Mouse (Mus musculus) midbrain, embryonic 13.5 days (tissue): ENCODE measurements at regions not wholly inside any gene's neighbourhood (a gene's known extent, or its start where the extent isn't known, plus 50 kb on each side); places are given as distances from the start of the nearest gene placed in this dataset.

Experiments
- ATAC-seq: fragments of 200-750 bp; cut with Nextera tagmentation; 2 replicates; pipeline ENCODE4 v1.8.0; 2017; ENCODE audit warnings: mild to moderate bottlenecking, moderate TSS enrichment, moderate library complexity
- H3K27ac ChIP-seq: fragments of 300-500 bp; sonication (generic); 2 replicates; pipeline ENCODE4 v1.5.1; 2015; ENCODE audit warnings: inconsistent platforms, mild to moderate bottlenecking, moderate library complexity
- H3K27me3 ChIP-seq: fragments of 300-500 bp; sonication (generic); 2 replicates; pipeline ENCODE4 v1.6.1; 2015; ENCODE audit warnings: mild to moderate bottlenecking, inconsistent platforms
- H3K36me3 ChIP-seq: fragments of 300-500 bp; sonication (generic); 2 replicates; pipeline ENCODE4 v1.6.1; 2015; ENCODE audit warnings: mild to moderate bottlenecking, inconsistent platforms
- H3K4me1 ChIP-seq: fragments of 300-500 bp; sonication (generic); replicated peaks from 2 replicates; pipeline ENCODE4 v1.6.1; 2015; ENCODE audit warnings: inconsistent platforms
- H3K4me2 ChIP-seq: fragments of 300-500 bp; sonication (generic); replicated peaks from 2 replicates; pipeline ENCODE4 v1.6.1; 2015; ENCODE audit warnings: moderate library complexity, mild to moderate bottlenecking, inconsistent platforms
- H3K4me3 ChIP-seq: fragments of 300-500 bp; sonication (generic); replicated peaks from 2 replicates; pipeline ENCODE4 v1.5.1; 2015; ENCODE audit warnings: mild to moderate bottlenecking, inconsistent platforms
- H3K9ac ChIP-seq: fragments of 300-500 bp; sonication (generic); replicated peaks from 2 replicates; pipeline ENCODE4 v1.6.1; 2015; ENCODE audit warnings: mild to moderate bottlenecking, inconsistent platforms
- H3K9me3 ChIP-seq: fragments of 300-500 bp; sonication (generic); 2 replicates; pipeline ENCODE4 v1.6.1; 2016; ENCODE audit warnings: mild to moderate bottlenecking, inconsistent platforms
- WGBS: fragments of 180-500 bp; shearing (Covaris S2); methylation state at CpG from one replicate; pipeline ENCODE4 v1.1.7; 2015; 5-methylcytosine and 5-hydroxymethylcytosine counted together

DNA sequence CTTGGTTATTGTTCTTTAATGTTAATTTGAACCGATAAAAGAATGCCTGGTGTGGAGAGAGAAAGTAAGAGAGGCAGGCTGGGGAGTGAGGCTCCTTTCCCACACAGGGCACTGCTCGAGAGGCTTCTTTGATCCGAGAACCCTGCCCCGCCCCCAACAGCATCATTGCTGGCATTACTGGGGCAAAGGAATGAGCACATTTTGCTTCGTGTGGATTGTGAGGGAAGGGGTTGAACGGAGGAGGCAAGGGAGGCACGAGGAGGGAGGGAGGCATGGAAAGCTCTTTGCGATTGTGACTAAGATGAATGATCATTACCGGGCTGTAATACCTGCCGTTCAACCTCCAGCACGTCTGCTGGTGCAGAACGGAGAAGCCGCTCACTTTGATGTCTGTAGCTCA, 178.2 kb upstream of the Gypa start:
- peak; percentile 95 for ATAC-seq
- H3K27me3 ChIP-seq: peaks cover 20% of the 10 kb centered on the region
- H3K9me3 ChIP-seq: no peaks in the 10 kb centered on the region
- no peaks in the 10 kb centered on the region for H3K36me3 ChIP-seq
- peak overlapping the region; percentile 24 for H3K4me3 ChIP-seq
- WGBS: under 1% methylated on average over 13 of the region's 13 CpGs
- peaks cover 23% of the 10 kb centered on the region for H3K4me1 ChIP-seq
- peak overlapping the region; percentile 64; the same call in 1 of the 2 replicates for H3K27ac ChIP-seq
- H3K4me2 ChIP-seq: peak overlapping the region; percentile 53
- peak overlapping the region; percentile 53; the same call in 1 of the 2 replicates for H3K9ac ChIP-seq

DNA sequence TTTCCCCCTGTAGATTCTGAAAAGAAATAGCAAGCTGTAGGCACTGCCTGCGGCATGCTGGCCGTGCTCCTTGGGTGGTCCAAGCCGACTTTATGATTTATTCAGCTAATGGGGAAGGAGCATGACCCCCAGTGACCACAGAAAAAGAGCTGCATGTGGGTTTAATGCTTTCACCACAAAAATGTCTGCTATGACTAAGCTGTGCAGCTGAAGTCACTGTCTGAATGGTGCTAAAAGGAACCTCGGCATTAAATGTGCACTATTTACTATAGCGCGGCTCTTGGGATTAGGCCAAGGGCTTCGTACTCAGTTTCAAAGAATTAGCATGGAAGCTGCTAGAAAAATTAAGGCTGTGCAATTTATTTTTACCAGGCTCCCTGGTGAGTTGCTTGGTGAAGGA, 178.8 kb upstream of the Gypa start:
- H3K4me3 ChIP-seq: peak overlapping the region; percentile 24
- WGBS: 3% methylated on average over 7 of the region's 7 CpGs
- peak; percentile 82 for ATAC-seq

DNA sequence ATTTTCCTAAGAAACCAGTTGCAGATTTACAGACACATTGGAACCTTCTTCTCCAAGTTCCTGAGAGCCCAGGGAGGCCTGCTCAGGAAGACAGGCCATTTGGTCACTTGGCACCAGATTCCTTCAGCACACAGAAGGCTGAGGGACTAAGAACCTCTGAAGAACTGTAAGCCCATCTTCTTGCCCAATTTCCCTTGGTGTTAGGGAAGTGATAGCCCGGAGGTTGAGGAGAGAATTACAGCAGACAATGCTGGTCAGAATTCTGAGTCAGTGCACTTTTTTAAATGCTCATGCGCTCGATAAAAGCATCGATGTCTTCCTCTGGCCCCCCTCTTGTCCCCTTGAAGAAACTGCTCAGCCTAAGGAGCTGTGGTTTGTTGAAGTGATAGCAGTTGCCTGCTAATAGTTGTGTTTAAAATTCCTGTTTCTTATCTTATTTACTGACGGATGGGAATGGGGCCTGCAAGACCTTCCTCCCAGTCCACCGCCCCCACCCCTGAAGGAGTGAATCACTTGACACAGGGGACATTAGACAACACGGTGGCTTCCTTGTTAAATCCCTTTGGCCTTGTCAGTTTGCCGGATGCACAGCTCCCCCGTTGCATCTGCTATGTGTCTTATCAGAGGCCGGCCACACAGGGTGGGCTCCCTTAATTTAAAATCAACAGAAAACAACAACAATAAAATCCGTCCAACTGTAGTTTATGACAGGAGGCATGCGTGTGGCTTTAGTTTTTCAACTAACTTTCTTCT, 179.5 kb upstream of the Gypa start:
- 0 out of 2 replicates have a peak, but pooled peaks have one; percentile 30 for ATAC-seq
- 34% methylated on average over 12 of the region's 12 CpGs for WGBS
- H3K36me3 ChIP-seq: no peaks in the 10 kb centered on the region
- H3K27ac ChIP-seq: no peak overlapping the region
- no peaks in the 10 kb centered on the region for H3K9me3 ChIP-seq
- H3K4me3 ChIP-seq: no peak overlapping the region
- H3K27me3 ChIP-seq: peaks cover 20% of the 10 kb centered on the region
- no peak overlapping the region for H3K9ac ChIP-seq
- peak overlapping the region; percentile 53; the same call in 1 of the 2 replicates for H3K4me2 ChIP-seq
- peaks cover 23% of the 10 kb centered on the region for H3K4me1 ChIP-seq

More for the DNA sequence above, 178.8 kb upstream of the Gypa start:
- H3K4me1 ChIP-seq: peaks cover 23% of the 10 kb centered on the region
- H3K4me2 ChIP-seq: peak overlapping the region; percentile 53
- peaks cover 20% of the 10 kb centered on the region for H3K27me3 ChIP-seq
- no peaks in the 10 kb centered on the region for H3K9me3 ChIP-seq
- H3K9ac ChIP-seq: peak overlapping the region; percentile 53; the same call in 1 of the 2 replicates
- peak overlapping the region; percentile 64 for H3K27ac ChIP-seq
- no peaks in the 10 kb centered on the region for H3K36me3 ChIP-seq

DNA sequence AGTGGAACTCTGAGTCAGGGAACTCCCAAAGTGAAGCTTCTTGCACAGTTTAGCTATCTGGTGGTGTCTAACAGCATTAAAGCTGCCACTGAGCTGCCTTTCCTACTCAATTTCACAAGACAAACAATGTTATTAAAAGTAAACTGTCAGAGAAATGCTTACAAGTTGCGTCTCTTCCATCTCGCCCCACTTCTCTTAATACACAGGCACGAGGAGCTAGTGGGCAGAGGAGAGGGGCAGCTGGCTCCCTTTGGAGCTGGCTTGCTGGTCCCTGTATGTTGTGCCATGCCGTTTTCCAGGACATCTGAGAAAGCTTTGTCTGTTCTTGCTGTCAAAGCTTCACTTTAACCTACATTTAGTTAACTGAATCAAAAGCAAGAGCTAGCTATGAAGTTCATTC, 185.8 kb upstream of the Gypa start:
- H3K4me3 ChIP-seq: no peak overlapping the region
- ATAC-seq: no peak
- H3K36me3 ChIP-seq: no peaks in the 10 kb centered on the region
- H3K4me1 ChIP-seq: no peaks in the 10 kb centered on the region
- H3K27me3 ChIP-seq: no peaks in the 10 kb centered on the region; the same call in 1 of the 2 replicates
- WGBS: 84% methylated on average over 4 of the region's 4 CpGs
- H3K9me3 ChIP-seq: no peaks in the 10 kb centered on the region
- no peak overlapping the region for H3K4me2 ChIP-seq
- H3K9ac ChIP-seq: no peak overlapping the region
- no peak overlapping the region for H3K27ac ChIP-seq

DNA sequence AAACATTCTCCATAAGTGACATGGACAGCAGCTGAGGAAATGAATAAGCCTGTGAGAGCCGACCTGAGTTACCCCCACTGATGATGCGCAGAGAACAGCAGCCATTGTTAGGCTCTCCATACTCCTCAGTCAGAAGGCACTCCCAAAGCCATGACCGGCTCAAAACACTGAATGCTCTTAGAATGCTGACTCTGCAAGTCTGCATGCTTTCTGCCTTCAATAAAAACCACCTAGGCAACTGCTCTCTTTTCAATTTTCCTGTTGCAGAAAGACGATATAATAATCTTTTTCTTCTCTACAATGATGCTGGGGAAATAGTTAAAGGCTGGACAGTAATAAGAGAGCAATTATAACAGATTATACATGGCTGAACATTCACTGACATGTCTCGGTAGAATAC, 195.0 kb upstream of the Gypa start:
- Histone ChIP-seq H3K4me2 (no peak overlapping the region), H3K36me3 (no peaks in the 10 kb centered on the region), H3K9me3 (no peaks in the 10 kb centered on the region), H3K9ac (no peak overlapping the region), H3K4me3 (no peak overlapping the region), H3K27ac (no peak overlapping the region), H3K27me3 (no peaks in the 10 kb centered on the region), H3K4me1 (no peaks in the 10 kb centered on the region)
- WGBS: 68% methylated on average over 5 of the region's 5 CpGs
- ATAC-seq: no peak

DNA sequence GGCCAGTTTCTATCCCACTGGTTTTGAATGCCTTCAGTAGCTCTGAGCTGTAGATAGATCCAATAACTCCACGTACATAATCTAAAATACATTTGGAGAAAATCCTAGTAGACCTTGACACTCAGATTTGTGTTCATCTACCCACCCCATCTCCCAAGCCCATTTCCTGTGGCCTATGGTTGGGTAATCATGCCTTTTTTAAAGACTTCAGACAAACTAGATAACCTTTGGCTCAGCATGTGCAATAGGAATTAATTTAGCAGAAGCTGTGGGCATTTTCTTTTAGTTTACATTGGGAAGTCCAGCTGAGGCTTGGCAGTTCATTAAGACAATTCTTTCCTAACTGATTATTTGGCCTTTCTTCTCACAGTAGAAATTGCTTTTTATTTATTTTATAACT, 203.3 kb upstream of the Gypa start:
- no peak overlapping the region for H3K9ac ChIP-seq
- no peak overlapping the region for H3K4me3 ChIP-seq
- H3K27me3 ChIP-seq: no peaks in the 10 kb centered on the region
- WGBS: 63% methylated on average over 1 of the region's 1 CpGs
- H3K4me1 ChIP-seq: no peaks in the 10 kb centered on the region
- H3K9me3 ChIP-seq: no peaks in the 10 kb centered on the region
- H3K4me2 ChIP-seq: no peak overlapping the region
- no peak overlapping the region for H3K27ac ChIP-seq
- ATAC-seq: no peak
- H3K36me3 ChIP-seq: no peaks in the 10 kb centered on the region

DNA sequence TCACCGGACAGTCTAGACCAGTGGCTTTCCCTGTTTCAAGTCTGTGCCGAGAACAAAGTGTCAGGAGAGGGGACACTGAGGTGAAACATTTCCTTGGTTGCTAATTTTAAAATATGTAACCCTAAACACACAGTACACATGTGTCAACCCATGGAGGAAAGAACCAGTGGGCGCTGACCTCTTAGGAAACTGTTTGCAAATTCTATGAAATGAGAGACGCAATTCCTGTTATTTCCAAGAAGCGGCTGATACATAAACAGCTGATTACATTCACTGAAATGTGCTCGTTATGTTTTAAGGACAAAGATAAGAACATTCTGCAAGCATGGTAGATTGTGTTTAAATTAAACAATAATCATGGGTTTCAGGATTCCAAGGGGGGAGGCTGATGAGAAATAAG, 204.3 kb upstream of the Gypa start:
- Histone ChIP-seq H3K9me3 (no peaks in the 10 kb centered on the region), H3K27me3 (no peaks in the 10 kb centered on the region), H3K27ac (no peak overlapping the region), H3K4me3 (no peak overlapping the region), H3K4me1 (no peaks in the 10 kb centered on the region), H3K36me3 (no peaks in the 10 kb centered on the region), H3K4me2 (no peak overlapping the region), H3K9ac (no peak overlapping the region)
- no peak for ATAC-seq
- 89% methylated on average over 6 of the region's 6 CpGs for WGBS

DNA sequence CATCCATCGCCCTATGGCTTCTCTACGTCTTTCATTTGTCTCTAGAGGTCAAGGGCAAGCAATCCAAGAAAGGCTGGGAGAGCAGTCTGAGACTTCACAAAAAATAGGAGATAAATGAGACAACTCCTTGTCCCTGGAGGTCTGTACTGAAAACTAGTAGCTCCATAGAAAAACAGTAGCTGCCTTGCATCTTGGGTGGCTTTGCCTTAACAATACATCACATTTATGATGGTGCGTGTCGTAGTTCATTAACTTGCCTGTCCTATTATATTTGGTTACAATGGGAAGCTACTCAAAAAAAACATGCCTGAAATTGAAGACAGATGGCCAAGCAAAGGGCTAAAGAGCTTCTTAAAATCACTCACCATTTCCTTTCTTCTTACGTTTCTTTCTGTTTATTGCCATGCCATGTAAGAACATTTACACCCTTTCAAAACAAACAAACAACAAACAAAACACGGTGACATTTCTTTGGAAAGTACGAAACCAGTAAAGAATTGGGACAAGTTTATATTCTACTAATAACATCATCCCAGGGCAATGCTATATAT, 211.2 kb upstream of the Hhip start:
- H3K4me2 ChIP-seq: no peak overlapping the region
- no peaks in the 10 kb centered on the region for H3K4me1 ChIP-seq
- H3K9me3 ChIP-seq: no peaks in the 10 kb centered on the region
- H3K4me3 ChIP-seq: no peak overlapping the region
- no peaks in the 10 kb centered on the region for H3K36me3 ChIP-seq
- H3K27me3 ChIP-seq: no peaks in the 10 kb centered on the region
- 69% methylated on average over 7 of the region's 7 CpGs for WGBS
- H3K9ac ChIP-seq: no peak overlapping the region
- no peak overlapping the region for H3K27ac ChIP-seq
- no peak for ATAC-seq

DNA sequence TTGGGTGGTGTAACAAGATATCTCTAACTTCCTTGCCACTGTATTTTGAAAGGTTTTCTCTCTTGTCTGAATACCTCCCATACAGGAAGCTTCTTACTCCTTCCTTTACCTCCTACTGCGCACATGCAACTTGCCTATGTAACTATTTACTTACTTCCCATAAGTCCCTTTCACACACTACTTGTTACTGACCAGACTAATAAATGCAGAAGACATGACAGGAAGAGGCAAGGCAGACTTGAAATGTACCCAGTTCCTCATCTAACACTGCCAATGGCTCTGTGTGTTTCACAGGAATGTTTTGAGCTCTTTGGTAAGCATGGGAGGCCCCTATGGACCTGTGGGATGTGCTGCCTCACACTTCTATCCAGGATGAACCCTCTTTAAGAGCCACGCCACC, 207.1 kb upstream of the Hhip start:
- 0 out of 2 replicates have a peak, but pooled peaks cover 4% of the 10 kb centered on the region for H3K4me1 ChIP-seq
- H3K4me3 ChIP-seq: no peak overlapping the region
- H3K9me3 ChIP-seq: no peaks in the 10 kb centered on the region
- H3K4me2 ChIP-seq: no peak overlapping the region
- no peaks in the 10 kb centered on the region for H3K36me3 ChIP-seq
- no peaks in the 10 kb centered on the region for H3K27me3 ChIP-seq
- H3K9ac ChIP-seq: no peak overlapping the region
- 90% methylated on average over 2 of the region's 2 CpGs for WGBS
- no peak overlapping the region for H3K27ac ChIP-seq
- no peak for ATAC-seq

DNA sequence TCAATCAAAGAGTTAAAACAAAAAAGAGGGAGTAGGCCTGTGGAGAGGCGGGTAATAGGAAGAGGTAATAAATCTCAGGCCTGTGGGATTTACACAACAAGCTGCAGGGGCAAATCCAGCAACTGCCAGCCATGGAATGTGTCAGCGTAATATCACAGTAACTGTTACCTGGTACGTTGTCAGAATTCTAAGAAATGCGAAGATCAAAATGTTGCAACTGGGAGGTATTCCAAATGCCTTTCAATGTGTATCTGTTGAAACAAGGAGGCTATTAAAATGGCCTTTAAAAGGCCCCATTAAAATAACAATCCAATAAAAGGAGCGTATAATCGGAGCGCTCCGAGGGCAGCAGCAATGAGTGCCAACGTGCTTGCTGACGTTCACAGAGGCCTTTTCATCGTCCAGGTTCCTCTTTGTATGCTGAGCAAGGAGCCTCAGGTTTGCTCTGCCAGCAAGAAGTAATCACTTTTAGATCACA, 205.7 kb upstream of the Hhip start:
- H3K4me3 ChIP-seq: no peak overlapping the region
- H3K9ac ChIP-seq: no peak overlapping the region
- WGBS: 55% methylated on average over 11 of the region's 11 CpGs
- H3K27ac ChIP-seq: no peak overlapping the region
- ATAC-seq: no peak; the same call in 1 of the 2 replicates
- no peaks in the 10 kb centered on the region for H3K27me3 ChIP-seq
- no peaks in the 10 kb centered on the region for H3K9me3 ChIP-seq
- H3K4me2 ChIP-seq: no peak overlapping the region
- H3K36me3 ChIP-seq: no peaks in the 10 kb centered on the region
- H3K4me1 ChIP-seq: 0 out of 2 replicates have a peak, but pooled peaks cover 4% of the 10 kb centered on the region

DNA sequence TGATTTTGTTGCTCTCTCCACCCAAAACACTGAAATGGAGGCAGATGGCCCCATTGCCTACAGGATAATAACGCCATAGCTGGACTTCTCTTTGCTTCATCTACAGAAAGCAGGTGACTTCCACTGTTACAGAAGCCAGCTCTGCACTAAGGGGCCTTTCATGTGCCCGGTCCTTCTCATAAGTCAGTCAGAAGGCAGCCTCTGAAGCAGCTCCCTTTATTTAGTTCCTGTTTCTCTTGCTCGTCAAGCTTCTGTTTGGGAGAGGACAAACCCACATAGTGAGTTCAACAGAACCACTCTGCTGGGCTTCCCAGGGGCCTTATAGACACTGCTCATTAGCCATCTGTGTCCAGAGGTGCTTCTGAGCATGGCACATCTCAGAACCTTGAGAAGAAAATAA, 205.1 kb upstream of the Hhip start:
- Histone ChIP-seq H3K27ac (no peak overlapping the region), H3K9ac (no peak overlapping the region), H3K27me3 (no peaks in the 10 kb centered on the region), H3K36me3 (no peaks in the 10 kb centered on the region), H3K4me2 (no peak overlapping the region), H3K4me3 (no peak overlapping the region), H3K9me3 (no peaks in the 10 kb centered on the region), H3K4me1 (0 out of 2 replicates have a peak, but pooled peaks cover 4% of the 10 kb centered on the region)
- 87% methylated on average over 3 of the region's 3 CpGs for WGBS
- ATAC-seq: no peak

DNA sequence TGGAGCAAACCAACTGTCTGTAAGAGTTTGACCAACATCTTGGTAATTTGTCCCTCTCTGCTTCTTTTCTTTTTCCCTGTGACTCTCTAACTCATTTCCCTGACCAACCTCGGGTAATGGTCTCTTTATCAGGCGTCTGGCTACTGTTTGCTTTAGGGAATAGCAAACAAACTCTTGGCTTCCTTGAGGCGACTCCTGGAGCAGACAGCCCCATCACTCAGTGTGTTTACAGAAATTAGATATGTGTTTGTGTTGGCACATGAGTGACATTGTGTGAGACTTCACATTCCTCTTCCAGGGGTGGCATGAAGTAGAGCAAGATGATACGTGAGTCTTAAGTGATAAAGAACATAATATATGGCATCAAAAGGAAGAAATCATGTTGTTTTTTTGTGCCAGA, 195.7 kb upstream of the Hhip start:
- Histone ChIP-seq H3K4me2 (no peak overlapping the region), H3K4me1 (peaks cover 8% of the 10 kb centered on the region; the same call in 1 of the 2 replicates), H3K4me3 (no peak overlapping the region), H3K27me3 (no peaks in the 10 kb centered on the region), H3K9ac (no peak overlapping the region), H3K9me3 (no peaks in the 10 kb centered on the region), H3K36me3 (no peaks in the 10 kb centered on the region), H3K27ac (no peak overlapping the region)
- ATAC-seq: no peak
- 77% methylated on average over 4 of the region's 4 CpGs for WGBS
